Mouse (Mus musculus): ENCODE data around the gene Csrnp1.
A peak's percentile ranks its signal among the peaks of the same experiment; 100 is the strongest.
"Not testable (repeated sequence)": the region's sequence is repeated elsewhere in the genome, so short reads cannot be mapped to it uniquely, and the experiment has no call there.

Gene Csrnp1

DNA sequence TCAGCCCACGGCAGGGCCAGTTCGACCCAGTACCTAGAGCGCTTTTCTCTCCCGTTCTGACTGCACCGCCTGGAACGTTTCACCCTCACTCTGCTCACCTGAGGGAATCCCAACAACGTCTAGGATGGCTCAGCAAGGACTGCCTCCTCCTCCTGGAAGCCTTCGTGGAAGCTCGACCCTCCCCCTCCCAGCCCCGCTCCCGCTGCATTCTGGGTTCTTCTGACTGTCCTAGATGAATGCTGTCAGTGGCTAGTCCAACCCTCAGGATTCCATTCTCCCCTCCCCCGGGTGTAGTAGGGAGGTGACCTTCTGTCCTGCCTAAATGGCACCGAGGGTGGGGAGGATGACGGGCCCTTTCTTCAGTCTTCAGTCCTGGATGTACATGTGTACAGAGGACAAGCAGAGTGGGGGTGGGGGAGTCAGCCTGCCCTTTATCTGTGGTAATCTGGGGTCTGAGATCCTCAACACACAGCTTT lies at the start of gene Csrnp1:
Gene Csrnp1, minus strand, starts transcription at position 123 of the 476 bp plus-strand sequence.
- DNase-seq (ENCODE audit: low spot score in 2 of 2) = no peak

DNA sequence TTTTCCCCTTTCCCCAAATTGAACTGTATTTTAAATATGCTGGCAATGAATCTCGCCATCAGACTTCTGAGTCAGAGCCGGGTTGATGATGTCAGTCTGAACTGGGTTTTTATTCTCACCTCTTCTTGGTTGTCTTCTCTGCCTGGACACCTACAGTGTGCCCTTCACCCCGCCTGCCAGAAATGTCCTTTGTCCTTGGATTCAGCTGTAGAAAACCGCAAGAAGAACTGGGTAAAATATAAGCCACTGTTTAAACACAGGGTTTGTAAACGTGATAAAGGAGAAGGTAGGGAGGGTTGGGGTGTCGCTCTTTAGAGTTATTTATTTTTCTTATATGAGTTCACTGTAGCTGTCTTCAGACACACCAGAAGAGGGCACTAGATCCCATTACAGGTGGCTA lies 48.3 kb upstream of the Csrnp1 start:
- DNase-seq (ENCODE audit: low spot score in 2 of 2) = no peak

DNA sequence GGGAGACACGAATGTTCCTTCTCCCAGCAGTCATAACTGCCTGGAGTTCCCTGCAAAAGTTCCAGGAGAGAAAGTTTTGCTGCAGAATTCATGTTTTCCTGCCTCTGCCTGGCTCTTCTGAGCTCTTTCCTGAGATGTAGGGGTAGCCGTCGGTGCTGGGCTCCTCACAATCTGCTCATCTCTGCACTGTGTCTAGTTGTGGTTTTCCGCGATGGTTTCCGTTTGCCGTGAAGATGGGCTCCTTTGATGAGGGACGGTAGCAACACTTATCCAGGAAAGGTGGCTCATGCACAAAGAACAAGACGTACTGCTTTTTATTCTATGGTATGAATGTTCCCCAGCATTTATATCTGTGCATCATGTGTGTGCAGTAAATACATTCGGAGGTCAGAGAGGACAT lies 46.0 kb upstream of the Csrnp1 start:
- DNase-seq (ENCODE audit: low spot score in 2 of 2) = no peak

DNA sequence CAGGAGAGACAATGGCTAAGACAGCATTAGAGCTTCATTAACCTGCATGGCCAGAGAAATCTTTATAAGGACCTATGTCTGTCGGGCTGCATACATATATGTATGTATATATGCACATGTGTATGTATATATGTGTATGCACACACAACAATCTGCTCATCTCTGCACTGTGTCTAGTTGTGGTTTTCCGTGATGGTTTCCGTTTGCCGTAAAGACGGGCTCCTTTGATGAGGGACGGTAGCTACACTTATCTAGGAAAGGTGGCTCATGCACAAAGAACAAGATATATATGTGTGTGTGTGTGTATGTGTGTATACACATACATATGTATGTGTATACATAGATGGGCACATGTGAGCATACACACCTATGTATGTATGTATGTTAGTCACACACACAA lies 45.4 kb upstream of the Csrnp1 start:
- DNase-seq (ENCODE audit: low spot score in 2 of 2) = no peak

GRCm38 (mm10) chr9:120027401-120028151 lies 43.1 kb upstream of the Csrnp1 start:
- DNase-seq (ENCODE audit: low spot score in 2 of 2) = peak in 1 of 2 experiments; percentile 21

DNA sequence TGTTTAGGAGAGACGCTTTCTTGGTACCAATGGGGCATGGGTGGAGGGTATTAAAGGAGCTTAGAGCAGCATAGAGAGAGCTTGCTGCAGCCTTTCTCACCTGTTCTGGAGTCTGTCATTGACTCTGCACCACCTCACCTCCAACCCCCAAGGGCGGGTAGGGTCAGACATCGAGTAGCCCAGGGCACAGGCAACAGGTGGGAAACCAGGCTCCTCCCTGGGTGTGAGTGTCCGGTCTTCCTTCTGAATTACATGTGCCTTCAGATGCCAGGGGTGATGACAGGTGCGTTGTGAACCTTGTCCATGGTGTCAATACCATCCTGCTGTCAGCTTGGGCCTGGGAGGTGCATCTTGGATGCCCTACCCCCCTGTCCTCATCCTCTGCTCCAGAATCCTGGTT lies 40.2 kb upstream of the Csrnp1 start:
- no peak for DNase-seq (ENCODE audit: low spot score in 2 of 2)

DNA sequence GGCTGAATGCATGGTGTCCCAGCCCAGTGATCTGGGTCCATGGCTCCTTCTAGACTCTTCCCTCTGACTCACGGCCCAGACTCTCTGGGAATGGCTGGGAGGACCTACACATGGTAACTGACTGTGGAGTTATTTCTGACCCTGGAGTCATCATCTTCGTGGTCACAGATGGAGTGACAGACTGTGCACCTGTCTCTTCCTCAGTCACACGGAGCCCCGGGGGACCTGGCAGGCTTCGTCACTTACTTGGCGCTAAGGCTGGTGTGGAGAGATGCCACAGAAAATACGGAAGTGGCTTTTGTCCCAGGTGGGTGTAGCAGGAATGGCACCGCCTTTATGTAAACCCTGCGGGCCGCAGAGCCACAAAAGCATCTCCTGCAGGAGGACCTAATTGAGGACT lies 39.7 kb upstream of the Csrnp1 start:
- no peak for DNase-seq (ENCODE audit: low spot score in 2 of 2)

GRCm38 (mm10) chr9:120023086-120023811 lies 38.8 kb upstream of the Csrnp1 start, which contains the start of gene Xirp1:
Xirp1 (minus strand) TSS chr9:120023598.
- no peak for DNase-seq (ENCODE audit: low spot score in 2 of 2)

DNA sequence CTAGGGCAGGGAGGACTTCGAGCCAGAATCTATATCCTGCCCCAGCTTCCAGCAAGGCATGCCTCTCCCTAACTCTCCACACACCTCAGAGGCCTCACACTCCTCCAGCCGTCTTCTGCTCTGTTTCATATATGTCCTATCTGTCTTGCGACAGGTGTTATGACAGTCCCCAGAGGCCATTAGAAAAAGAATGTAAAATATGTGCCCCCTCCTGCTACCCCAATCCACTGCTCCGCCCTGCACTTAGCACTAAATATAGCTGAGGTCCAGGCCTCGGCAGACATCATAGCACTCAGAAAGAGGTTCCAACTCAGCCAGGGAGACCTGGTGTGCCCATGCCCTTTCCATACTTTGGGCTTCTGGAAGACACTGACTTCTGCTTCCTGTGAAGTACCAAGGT lies 36.7 kb upstream of the Csrnp1 start:
- DNase-seq (ENCODE audit: low spot score in 2 of 2) = no peak

DNA sequence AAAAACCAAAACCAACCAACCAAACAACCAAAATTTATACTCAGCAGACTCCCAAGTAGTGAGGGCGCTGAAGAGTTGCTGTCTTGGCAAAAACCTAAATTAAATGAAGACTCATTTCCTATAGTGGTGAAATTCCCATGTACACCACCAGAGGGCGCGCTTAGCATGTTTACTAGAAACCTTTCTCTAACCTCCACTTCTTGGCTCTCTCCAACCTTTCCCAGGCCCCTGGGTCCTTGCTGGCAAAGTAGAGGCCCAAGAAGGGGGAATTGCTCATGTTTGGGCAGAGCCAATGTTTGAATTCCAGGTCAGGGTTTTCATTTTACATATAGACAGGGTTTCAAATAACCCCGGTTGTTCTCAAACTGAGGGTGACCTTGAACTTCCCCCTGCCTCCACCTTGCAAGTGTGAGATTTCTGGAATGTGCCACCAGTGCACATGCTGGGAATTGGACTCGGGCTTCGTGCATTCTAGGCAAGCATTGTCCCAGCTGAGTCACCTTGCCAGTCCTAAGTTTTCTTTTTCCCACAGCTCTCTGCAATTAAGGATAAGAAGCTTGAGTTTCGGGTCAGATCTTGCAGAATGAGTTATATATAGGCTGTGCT lies 35.9 kb upstream of the Csrnp1 start:
- peak; percentile 24 to 58 for DNase-seq (ENCODE audit: low spot score in 2 of 2)

DNA sequence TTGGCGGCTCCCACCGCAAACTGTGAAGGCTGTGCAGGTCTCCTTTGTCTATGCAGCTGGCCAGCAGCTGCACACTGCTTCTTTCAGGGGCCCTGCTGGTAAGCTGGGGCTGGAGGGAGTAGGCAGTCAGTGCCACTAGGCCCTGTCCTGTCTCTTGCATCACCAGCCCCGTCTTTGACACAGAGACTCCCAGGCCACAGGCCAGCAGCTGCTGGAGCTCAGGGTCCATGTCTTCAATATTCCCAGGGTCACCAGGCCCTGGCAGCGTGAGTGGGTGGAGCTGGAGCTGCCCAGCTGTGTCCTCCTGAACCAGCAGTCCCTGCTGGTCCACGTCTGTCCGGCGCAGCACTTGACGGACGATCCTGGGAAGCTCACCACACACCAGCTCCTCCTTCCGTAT lies 32.5 kb upstream of the Csrnp1 start:
- DNase-seq (ENCODE audit: low spot score in 2 of 2) = no peak

- DNase-seq (ENCODE audit: low spot score in 2 of 2) = no peak
These were observed 30.4 kb upstream of the Csrnp1 start for GRCm38 (mm10) chr9:120014828-120015227.

DNA sequence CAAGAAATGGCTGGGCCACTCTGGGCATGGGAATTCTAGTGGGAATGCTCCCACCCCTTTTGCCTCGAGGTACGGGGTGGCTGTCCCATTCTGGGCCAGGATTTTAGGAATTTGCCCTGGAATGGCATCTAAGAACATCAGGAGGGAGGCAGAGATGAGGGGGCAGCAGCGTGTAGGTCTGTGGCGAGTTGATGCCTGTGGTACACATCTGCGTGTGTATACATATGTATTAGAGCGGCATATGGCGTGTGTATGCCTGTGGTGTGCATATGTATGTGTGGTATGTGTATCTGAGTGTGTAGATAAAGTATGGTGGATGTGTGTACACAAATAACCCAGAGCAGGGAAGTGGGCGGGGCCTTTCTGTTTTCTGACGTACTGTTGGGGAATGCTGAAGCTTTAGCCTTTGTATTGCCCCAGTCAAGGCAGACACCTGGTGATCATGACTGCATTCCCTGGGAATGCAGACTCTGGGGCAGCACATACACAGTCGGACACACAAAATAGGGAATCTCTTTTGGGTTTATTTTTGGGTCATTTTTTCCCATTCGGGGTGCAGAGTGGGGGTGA lies 28.9 kb upstream of the Csrnp1 start:
- no peak for DNase-seq (ENCODE audit: low spot score in 2 of 2)

DNA sequence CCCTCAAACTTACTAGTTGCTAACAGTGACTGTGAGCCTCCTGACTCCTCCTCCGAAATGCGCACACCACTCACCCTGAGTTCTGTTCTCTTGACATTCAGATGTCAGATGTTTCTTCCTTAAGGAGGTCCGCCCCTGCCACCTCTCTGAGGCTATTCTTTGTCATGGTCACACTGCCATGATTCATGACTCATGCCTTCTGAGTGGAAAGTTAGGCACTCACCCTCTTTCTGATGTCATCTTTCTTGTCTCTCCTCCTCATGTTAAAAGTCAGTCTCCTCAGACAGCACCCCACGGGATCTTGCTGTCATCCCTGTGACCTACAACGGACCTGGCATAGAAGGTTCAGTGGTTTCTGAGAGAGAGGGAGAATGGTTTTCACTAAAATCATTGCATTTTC lies 28.3 kb upstream of the Csrnp1 start:
- no peak for DNase-seq (ENCODE audit: low spot score in 2 of 2)

DNA sequence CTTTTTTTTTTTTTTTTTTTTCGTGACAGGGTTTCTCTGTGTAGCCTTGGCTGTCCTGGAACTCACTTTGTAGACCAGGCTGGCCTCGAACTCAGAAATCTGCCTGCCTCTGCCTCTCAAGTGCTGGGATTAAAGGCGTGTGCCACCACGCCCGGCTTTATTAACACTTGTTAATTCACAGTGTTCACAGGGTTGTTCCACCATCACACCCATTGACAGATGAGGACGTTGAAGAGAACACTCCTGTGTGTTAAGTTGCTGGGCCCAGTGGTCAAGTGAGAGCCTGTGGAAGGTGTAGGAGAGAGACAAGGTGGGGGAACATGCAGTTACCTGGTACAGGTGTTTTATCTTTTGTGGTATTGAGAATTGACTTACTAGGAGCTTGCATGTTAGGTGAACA lies 27.7 kb upstream of the Csrnp1 start:
- DNase-seq (ENCODE audit: low spot score in 2 of 2) = not testable (repeated sequence)

DNA sequence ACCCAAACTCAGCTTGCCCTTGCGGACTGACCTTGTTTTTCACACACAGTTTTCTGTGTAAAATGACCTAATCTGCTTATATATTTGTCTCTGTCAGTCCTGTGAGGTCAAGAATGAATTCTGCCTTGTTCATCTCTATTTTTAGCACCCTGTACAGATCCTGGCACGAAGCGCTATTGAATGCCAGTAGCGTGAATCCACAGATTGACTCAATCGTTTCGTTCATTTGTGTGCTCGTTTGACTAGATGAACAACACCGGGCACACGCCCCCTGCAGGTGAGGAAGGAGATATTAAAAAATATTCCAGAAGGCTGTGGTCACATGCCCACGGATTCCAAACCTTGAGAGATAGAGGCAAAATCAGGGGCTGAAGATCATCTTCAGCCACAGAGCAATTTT lies 27.1 kb upstream of the Csrnp1 start:
- DNase-seq (ENCODE audit: low spot score in 2 of 2) = peak in 1 of 2 experiments; percentile 21

GRCm38 (mm10) chr9:120010781-120011511 lies 26.5 kb upstream of the Csrnp1 start:
- peak; percentile 82 to 89 for DNase-seq (ENCODE audit: low spot score in 2 of 2)

GRCm38 (mm10) chr9:120009871-120010270 lies 25.4 kb upstream of the Csrnp1 start:
- DNase-seq (ENCODE audit: low spot score in 2 of 2) = no peak

GRCm38 (mm10) chr9:120009226-120009841 lies 24.9 kb upstream of the Csrnp1 start:
- DNase-seq (ENCODE audit: low spot score in 2 of 2) = no peak

DNA sequence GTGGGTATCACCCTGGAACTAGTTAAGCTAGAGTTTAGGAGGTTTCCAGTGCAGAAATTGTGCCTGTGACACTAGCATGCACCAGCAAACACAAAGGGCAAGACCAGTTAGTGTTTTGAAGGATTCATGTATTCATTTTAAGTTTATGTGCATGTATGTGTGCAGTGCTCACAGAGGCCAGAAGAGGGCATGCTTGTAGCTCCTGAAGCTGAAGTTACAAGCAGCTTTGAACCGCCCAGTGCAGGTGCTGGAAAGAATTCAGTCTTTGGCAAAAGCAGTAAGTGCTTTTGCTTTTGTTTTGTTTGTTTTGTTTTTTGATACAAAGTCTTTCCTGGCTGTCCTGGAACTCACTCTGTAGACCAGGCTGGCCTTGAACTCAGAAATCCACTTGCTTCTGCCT lies 23.4 kb upstream of the Csrnp1 start:
- no peak for DNase-seq (ENCODE audit: low spot score in 2 of 2)

- no peak for DNase-seq (ENCODE audit: low spot score in 2 of 2)
These were observed 21.5 kb upstream of the Csrnp1 start for GRCm38 (mm10) chr9:120005936-120006335.
